Mouse (Mus musculus) heart, adult 11 months (tissue): ENCODE data around the gene Ccl24.

Experiments used
- DNase-seq: peaks from one replicate; pipeline ENCODE4 v3.0.0; 2022

Gene Ccl24

DNA sequence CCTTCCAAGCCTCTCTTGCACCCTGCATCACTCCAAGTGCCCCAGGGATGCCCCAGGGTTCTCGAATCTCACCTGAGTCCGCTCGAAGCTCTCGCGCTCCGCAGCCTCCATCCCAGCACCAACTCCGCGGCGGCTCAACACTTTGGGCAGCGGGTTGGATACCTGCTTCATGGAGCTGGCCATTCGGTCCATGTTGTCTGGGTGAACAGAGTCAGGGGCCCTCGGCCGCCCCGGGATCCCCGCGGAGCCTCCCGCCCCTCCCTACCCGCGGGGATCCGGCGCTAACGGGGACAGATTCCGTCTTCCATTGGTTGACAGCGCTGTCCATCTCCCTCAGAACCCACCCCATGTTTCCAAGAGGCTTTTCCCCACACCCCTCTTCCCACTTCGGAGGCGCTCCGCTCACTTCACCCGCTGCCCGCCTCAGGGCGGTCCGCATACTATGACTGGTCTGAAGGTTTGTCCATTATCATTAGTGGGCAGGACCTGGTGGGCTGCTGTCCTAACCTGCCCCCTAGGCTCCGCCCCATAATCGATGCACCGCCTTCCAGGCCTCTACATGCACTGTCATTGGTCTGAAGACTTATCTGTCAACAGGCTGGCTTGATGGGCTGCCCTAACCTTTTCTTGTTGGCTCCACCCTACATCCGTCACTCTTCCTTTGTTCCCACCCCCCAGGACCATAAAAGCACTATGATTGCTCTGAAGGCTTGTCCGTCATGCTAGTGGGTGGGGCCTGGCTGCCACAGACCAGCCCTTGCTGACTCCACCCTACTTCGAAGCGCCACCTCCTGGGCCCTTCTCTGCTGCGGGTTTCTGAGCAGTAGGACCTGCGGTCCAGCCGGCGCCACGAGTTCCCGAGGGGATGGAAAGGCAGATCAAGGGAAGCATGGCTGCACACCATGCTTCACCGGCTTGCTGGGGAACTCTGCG, 27.7 kb downstream of the Ccl24 start, which contains the start of gene Hip1:
TSS of gene Hip1 (minus strand) at position 256 of the 933 bp plus-strand sequence.
- peak; percentile 100 for DNase-seq

DNA sequence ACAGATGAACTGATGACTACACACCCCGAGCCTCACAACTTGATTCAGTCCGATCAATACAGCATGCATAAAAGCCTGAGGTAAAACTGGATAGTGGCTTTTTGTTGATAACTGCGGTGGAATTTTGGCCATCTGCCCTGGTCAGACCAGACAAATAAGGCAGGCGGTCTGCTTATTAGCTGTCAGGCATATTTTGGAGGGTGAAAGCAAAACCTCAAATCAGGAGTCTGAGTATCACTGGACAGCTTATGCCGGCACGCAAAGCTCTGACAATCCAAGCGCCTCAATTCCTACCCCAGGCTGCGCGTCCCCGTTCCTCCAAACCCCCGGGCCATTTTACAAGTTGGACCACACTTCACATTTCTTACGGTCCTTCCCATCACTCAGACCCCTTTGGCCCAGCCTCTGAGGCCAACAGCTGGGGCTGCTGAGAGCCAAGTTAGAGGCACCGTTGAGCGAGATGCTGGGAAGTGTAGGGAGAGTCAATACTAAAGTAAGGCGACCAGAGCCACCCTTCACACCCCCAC, 28.8 kb downstream of the Ccl24 start:
- peak; percentile 96 for DNase-seq

DNA sequence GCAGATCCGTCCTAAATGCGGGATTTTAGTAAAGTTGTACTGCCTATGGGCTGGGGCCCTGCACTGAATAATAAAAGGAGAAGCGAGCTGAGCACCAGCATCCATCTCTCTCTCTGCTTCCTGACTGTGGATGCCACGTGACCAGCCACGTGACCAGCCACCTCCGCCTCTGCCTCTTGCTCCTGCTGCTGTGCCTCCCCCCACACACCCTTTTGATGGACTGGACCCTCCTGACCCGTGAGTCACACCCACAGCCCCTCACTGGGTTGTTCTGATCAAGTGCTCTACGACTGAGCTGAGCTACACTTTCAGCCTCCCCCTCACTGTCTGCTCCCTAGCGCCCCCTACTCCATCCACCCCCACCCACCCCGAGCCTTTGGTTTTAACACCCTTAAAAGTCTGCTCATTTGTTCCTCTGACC, 35.0 kb downstream of the Ccl24 start:
- DNase-seq = peak; percentile 92

DNA sequence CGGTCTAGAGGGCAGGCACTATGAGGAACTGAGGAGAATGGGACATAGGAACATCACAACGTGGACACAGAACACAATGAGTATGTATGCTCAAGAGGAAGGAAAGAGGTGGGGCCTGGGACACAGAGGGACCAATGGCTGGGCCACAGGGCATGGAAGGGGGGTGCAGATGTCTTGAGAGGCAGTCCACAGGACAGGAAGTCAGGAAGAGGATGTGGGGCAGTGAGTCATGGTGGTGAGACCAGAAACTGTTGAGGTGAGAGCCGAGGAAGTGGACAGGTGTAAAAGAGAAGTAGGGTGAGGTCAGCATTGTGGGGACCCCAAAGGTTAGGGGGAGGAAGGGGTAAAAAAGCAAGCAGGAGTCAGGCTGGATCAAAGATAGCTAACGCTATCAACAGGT, 35.5 kb downstream of the Ccl24 start:
- peak; percentile 97 for DNase-seq

DNA sequence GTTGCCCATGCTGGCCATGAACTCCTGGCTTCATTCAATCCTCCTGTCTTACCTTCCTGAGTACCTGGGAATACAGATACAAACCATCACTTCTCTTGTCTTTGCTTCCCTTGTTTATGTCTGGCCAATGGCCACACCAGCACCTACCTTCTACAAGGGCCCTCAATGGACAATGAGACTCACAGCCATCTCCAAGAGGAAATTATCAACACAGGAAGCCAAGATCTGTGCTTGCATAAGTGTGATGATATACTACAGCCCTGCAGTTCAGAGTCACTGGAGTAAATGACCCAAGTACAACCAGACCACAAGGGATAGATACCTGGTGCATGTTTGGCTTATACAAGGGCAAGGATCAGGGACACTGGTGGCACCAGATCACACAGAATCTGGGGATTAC, 37.0 kb downstream of the Ccl24 start:
- no peak for DNase-seq

DNA sequence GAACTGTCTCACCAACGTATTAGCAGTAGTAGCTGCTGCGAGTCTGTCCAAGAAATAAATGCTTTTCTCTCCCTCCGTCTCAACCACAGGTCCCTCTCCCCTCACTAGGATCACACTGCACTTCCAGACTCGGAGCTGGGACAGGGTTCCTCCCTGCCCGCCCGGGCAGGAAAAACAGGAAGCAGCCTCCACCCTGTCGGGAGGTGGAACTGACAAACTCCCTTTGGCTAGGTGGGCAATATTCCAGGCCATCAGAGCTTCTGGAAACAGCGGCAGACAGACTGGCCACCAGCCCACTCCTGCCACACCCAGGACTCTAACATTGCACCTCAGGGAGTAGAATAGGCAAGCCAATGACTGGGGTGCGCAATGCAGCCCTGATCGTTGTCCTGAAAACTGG, 39.4 kb downstream of the Ccl24 start:
- DNase-seq = peak; percentile 99

DNA sequence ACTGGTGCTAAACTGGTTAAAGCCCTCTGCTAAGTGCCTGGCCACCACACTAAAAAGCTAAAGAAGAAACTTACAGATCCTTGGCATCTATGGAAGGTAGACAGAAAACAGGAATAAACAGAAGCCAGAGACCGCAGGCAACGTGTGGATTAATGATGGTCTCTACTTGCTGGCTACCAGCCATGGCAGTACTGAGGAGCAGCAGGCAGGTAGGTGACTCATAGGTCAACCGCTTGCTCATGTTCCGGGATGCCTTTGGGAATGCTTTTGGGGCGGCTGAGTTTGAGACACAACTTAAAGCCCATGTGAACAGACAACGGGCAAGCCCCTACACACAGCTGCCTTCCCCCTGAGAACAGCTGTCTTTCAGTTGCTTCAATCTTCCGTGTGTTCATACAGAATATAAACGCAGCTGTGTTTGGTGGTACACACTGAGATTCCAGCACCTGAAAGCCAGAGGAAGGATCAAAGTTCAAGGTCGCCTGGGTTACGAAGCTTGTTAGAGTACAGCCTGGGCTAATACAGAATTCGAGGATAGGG, 41.5 kb downstream of the Ccl24 start:
- no peak for DNase-seq

DNA sequence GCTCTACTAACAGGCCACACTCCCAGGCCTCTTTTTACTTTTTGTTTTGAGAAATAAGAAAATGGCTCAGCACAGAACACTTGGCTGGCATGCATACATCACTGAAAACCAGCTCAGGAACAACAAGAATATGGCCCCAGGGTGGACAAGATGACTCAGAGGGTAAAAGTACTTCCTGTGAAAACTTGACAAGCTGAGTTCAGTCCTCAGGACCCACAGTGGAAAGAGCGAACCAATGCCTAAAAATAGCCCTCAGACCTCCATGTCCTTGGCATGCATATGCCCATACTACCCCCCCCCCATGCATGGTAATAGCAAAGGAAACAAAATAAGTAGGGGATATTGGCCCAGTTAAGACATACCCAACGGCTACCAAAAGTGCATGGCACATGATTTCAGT, 42.9 kb downstream of the Ccl24 start:
- no peak for DNase-seq

DNA sequence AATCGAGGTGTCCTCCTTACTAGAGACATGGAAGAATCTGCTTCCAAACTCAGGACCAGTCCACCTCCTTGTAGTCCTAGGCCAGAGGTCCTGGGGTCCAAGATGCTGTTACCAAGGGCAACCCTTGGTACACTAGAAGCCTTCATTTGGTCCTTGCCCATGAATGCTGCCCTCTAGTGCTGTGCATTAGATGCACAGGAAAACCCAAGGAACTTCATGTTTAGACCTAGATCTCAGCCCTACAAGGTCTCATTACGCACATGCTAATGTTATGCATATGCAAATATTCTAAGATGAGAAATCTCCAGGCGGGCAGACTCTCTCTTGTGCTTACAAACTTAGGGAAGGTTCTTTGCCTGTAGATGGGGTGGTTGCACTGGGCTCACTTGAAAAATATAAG, 43.5 kb downstream of the Ccl24 start:
- no peak for DNase-seq

DNA sequence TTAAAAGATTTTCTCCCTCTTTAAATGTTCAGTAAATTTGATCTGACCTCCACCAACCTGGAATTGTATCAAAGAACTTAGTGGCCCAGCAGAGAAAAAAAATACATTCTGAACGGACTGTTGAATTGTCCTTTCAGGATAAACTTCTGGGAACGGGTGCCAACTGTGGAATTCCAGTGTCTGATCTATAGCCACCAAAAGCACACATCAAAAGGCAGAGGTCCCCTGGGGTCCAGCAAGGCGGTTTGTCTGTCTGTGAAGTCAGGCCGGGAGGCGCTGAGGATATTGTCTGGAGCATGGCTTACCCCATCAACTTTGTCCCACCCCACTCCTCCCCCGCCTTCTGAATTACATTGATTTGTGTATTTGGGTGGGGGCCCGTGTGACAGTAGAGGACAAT, 44.9 kb downstream of the Ccl24 start:
- no peak for DNase-seq

DNA sequence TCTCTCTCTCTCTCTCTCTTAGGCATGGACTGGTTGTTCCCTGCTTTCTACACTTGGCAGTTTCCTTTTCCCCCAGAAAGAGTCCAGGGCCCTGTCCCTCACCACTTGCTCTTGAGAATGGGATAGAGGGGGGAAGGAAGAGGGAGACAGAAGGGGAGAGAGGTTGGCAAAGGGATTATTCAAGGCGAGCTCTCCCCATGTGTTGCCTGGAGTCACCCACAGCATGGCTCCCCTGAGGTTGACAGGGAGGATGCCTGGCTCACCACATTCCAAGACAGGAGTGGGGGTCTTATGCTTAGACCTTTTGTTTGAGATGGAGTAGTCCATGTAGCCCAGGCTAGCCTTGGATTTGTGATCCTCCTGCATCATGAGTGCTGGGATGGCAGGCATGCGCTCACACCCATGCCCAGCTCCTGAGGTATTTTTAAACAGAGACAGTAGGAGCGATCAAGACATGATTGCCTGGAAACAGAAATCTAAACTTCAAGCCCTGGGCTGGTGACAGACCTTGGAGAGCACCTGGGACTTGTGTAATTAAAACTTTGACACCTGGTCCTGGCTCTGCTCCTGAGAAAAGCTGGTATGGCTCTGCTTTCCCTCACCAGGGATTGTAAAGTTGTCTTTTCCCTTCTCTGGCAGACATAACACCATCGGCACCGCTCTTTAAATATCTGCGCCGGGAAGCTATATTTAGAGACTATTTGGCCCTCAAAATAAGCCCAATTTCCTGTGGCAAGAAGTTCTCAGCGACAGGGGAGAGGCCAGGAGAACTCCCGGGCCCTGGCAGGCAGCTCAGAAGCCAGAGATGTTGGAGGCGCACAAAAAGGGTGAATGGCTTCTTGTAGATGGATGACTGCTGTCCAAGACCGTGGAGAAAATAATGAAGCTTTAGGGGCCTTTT, 47.9 kb downstream of the Ccl24 start:
- DNase-seq = peak; percentile 95

DNA sequence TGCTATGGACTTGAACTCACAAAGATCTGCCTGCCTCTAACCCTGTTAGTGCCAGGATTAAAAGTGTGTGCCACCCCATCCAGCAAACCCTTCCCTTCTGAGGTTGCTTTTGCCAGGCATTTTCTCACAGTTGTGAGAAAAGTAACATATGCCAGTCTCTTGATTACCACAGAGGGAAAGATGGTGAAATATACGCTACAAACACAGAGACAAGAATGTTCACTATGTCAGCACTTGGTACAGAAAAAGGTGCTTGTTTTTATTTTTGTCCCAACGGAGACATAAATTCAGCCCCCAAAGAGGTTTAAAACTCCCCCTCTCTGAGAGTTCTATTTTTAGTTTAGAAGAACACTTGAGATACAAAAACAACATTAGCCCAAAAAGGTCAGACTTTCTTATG, 48.8 kb downstream of the Ccl24 start:
- no peak for DNase-seq

DNA sequence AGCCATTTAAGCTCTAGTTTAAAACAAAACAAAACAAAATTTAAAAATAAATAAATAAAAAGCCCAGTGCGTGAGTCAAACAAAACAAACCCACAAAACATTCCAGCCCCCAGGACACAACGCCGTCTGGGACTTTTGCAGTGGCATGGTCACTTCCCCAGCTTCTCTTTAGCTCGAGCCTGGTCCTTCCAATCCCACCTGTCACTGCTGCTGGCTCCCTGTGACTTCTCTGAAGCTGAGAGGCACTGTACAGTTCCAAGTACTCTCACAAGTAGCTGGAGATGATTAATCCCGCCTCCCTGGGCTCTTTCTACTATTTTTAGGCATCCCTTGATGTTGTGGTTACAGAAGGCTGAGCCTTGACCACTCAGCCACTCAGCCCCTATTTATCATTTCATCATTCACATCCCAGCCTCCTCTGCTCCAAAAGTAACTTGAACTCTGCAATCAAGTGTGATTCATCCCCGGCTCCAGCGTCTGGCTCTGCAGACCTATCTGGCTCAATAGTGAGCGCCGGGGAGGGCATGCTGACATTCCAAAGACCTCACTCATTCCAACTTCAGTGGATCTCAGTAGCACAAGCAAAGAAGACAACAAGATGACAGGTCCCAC, 50.6 kb downstream of the Ccl24 start:
- peak; percentile 94 for DNase-seq
